Mouse (Mus musculus) liver, embryonic 14.5 days (tissue): ENCODE data around the gene Hsf4. TPM values are rescaled to one million over a fixed set of nuclear protein-coding genes. Genes with fewer than 3 reads are reported as not detected.

Source experiments
- ATAC-seq: fragments of 200-750 bp; cut with Nextera tagmentation; 2 replicates; pipeline ENCODE4 v1.8.0; 2017; ENCODE audit warnings: moderate number of reproducible peaks, mild to moderate bottlenecking, moderate library complexity; ENCODE audit not compliant: insufficient read depth
- DNase-seq, 3 experiments: peaks; one replicate each; pipeline ENCODE4 v3.0.0-alpha.2; 2012 to 2013; ENCODE audit warnings: low read depth in 3 of 3, low spot score in 3 of 3
- H3K27ac ChIP-seq: fragments of 300-500 bp; sonication (generic); 2 replicates; pipeline ENCODE4 v1.5.1; 2014; ENCODE audit warnings: moderate library complexity, mild to moderate bottlenecking, control low read depth, inconsistent platforms
- H3K27me3 ChIP-seq: fragments of 300-500 bp; sonication (generic); 2 replicates; pipeline ENCODE4 v1.6.1; 2014; ENCODE audit warnings: mild to moderate bottlenecking, low read length, moderate library complexity; ENCODE audit not compliant: control insufficient read depth, insufficient read depth
- H3K36me3 ChIP-seq: fragments of 300-500 bp; sonication (generic); replicated peaks from 2 replicates; pipeline ENCODE4 v1.6.1; 2014; ENCODE audit warnings: low read depth; ENCODE audit not compliant: control insufficient read depth, insufficient read depth
- H3K4me1 ChIP-seq, 2 experiments: fragments of 200-500 bp in 1 of 2; fragments of 300-500 bp in 1 of 2; sonication (generic) in 1 of 2; replicated peaks; 2 replicates each; pipeline ENCODE4 v1.6.1; 2012 to 2014; ENCODE audit warnings: antibody characterized with exemption in 1 of 2, inconsistent platforms in 1 of 2, low read length in 1 of 2; ENCODE audit not compliant: control insufficient read depth in 2 of 2, insufficient read depth in 2 of 2
- H3K4me2 ChIP-seq: fragments of 300-500 bp; sonication (generic); 2 replicates; pipeline ENCODE4 v1.6.1; 2014; ENCODE audit warnings: low read depth, mild to moderate bottlenecking, control low read depth, moderate library complexity
- H3K4me3 ChIP-seq, 2 experiments: fragments of 200-500 bp in 1 of 2; fragments of 300-500 bp in 1 of 2; sonication (generic) in 1 of 2; 2 replicates each; pipeline ENCODE4 v1.5.1; 2012 to 2014; ENCODE audit warnings: low read depth in 2 of 2, low read length in 2 of 2, mild to moderate bottlenecking in 2 of 2, control low read depth in 1 of 2, inconsistent platforms in 1 of 2, moderate library complexity in 1 of 2; ENCODE audit not compliant: insufficient read depth in 1 of 2
- H3K9ac ChIP-seq: fragments of 300-500 bp; sonication (generic); replicated peaks from 2 replicates; pipeline ENCODE4 v1.6.1; 2014; ENCODE audit warnings: mild to moderate bottlenecking, control low read depth, moderate library complexity
- H3K9me3 ChIP-seq: fragments of 300-500 bp; sonication (generic); 2 replicates; pipeline ENCODE4 v1.6.1; 2016; ENCODE audit warnings: low read length, mixed read lengths; ENCODE audit not compliant: control insufficient read depth
- CTCF ChIP-seq: IDR thresholded peaks from 2 replicates; pipeline ENCODE4 v1.5.1; 2016; ENCODE audit warnings: antibody characterized with exemption, low read depth, control low read depth
- EP300 ChIP-seq: IDR thresholded peaks from 2 replicates; pipeline ENCODE4 v1.6.1; 2016; ENCODE audit warnings: antibody characterized with exemption, low read depth
- WGBS: fragments of 180-500 bp; shearing (Covaris S2); extraction: QIAGEN DNeasy Blood & Tissue Kit; methylation state at CpG from one replicate; pipeline ENCODE4 v1.1.7; 2014; ENCODE audit not compliant: insufficient replicate concordance; 5-methylcytosine and 5-hydroxymethylcytosine counted together
- polyA plus RNA-seq, 2 experiments: library from polyadenylated mRNA; depleted of rRNA in 1 of 2; stranded (reverse) in 1 of 2; unstranded in 1 of 2; fragments of >200 nt; fragmentation: Nextera tagmentation in 1 of 2; extraction: Ambion mirVana in 1 of 2; gene quantifications; 2 replicates each; pipeline versions ENCODE4 v1.2.1 to v1.2.3; 2012 to 2014

Hsf4 gene
- polyA plus RNA-seq, 2 experiments = 0.03 to 0.08 TPM

DNA sequence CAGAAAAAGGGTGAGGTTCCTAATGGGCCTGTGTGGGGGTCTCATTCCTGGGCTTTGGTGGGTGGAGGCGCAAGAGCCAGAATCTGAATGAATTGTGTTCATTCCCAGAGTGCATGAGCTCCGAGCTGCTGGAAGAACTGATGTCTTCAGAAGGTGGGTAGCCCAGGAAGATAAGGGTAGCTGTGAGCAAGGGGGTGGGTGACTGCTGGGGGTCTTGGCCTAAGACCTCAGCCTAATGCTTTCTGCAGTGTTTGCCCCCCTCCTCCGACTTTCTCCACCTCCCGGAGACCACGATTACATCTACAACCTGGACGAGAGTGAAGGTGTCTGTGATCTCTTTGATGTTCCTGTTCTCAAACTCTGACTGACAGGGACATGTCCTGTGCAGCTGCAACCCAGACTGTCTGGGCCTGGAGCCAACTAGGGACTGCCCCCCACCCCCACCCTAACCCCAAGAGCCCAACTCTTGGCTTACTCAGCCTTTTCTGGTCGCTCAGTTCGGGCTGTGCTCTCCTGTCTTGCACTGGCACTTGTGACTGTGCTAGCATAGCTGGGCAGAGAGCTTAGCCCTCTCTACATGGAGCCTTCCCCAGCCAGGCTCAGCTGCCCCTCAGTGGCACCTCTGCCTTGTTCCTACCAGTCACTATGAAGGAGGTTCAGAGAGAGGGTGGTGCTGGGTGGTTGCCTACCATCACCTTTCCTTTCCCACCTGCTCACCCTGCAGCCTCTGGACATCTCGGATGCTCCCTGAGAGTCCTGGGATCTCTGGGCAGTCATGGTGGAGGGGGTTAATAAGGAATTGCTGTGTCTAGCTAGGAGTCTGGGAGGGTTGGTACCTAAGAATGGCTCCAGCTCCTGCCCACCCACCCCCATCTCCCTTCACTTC lies 35.0 kb downstream of the Hsf4 start:
- Histone ChIP-seq H3K36me3 (peaks cover 82% of the 10 kb centered on the region), H3K9ac (no peak overlapping the region), H3K27ac (peak overlapping the region; percentile 38; the same call in 1 of the 2 replicates), H3K4me2 (peak overlapping the region; percentile 52), H3K27me3 (no peaks in the 10 kb centered on the region), H3K4me3 (no peak overlapping the region), H3K9me3 (no peaks in the 10 kb centered on the region), H3K4me1 (peaks cover 33 to 55% of the 10 kb centered on the region in 2 experiments)
- 68% methylated on average over 9 of the region's 9 CpGs for WGBS
- TF ChIP-seq CTCF = no peak
- TF ChIP-seq EP300 = 0 out of 2 replicates have a peak, but pooled peaks have one; percentile 5
- DNase-seq (no peak), ATAC-seq (no peak)

DNA sequence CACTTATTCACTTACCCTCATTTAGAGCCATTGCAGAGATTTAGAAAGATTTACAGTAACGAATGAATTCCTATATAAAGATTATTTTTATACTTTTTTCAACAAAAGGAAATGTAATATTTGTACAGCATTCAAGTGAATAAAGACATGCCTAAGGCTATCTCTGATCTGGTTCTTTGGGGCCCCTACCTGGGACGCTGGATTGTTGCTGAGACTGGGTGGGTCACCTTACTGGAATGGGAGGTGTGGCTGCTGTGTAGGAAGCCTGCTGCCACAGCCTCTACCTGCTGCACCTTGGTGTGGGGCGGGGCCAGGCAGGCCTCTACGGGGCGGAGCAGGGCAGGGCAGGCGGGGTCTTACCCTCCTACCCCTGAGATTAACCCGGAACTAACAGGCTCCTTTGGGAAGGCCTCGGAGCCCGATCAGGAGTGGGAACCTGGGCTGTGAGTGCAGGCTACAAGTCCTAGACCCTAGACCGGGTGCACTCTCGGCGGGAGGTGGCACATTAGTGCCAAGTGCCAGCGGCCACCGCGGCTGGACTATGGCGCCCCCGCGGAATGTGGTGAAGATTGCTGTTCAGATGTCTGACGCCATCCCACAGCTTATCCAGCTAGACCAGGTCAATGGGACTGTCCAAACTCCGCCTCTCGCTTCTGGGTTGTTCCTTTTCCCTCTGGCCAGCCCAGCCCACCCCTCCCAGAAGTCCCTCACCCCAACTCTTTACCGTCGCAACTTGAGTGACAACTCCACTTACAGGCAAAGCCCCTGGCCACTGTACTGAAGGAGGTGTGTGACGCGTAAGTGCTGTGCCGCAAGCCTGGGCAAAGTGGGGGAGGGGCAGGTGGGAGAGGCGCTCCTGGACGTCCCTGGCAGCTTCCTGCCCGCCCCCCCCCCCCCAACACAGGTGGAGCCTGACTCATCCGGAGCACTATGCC lies 35.9 kb downstream of the Hsf4 start, which contains the start of gene Elmo3:
TSS of gene Elmo3 (plus strand) at position 391 of the 935 bp plus-strand sequence.
- peak within 1 kb of the TSS; percentile 52 for H3K4me2 ChIP-seq
- peaks cover 80% of the 10 kb centered on the region for H3K36me3 ChIP-seq
- 0 out of 2 replicates have a peak within 1 kb of the TSS, but pooled peaks have one; percentile 13 for H3K9ac ChIP-seq
- DNase-seq = no peak
- peak; percentile 70 for ATAC-seq
- H3K4me1 ChIP-seq = peaks cover 27 to 48% of the 10 kb centered on the region in 2 experiments
- H3K27me3 ChIP-seq = no peaks in the 10 kb centered on the region
- TF ChIP-seq CTCF = peak; percentile 37; the same call in 1 of the 2 replicates
- TF ChIP-seq EP300 = no peak; the same call in 1 of the 2 replicates
- H3K9me3 ChIP-seq = no peaks in the 10 kb centered on the region
- peak within 1 kb of the TSS; percentile 42 for H3K27ac ChIP-seq
- 12% methylated on average over 28 of the region's 30 CpGs for WGBS
- H3K4me3 ChIP-seq = peak within 1 kb of the TSS; percentile 39 to 41

GRCm38 (mm10) chr8:105306146-105306691 lies 36.6 kb downstream of the Hsf4 start:
- peaks cover 75% of the 10 kb centered on the region for H3K36me3 ChIP-seq

GRCm38 (mm10) chr8:105307670-105308069 lies 38.1 kb downstream of the Hsf4 start:
- Histone ChIP-seq H3K27me3 (no peaks in the 10 kb centered on the region), H3K9me3 (no peaks in the 10 kb centered on the region), H3K27ac (no peak overlapping the region), H3K9ac (no peak overlapping the region), H3K4me2 (no peak overlapping the region), H3K4me3 (no peak overlapping the region), H3K36me3 (peaks cover 71% of the 10 kb centered on the region), H3K4me1 (peaks cover 20 to 40% of the 10 kb centered on the region in 2 experiments)
- TF ChIP-seq CTCF (no peak), EP300 (no peak)
- no peak for DNase-seq
- 91% methylated on average over 13 of the region's 13 CpGs for WGBS
- ATAC-seq = no peak

More at GRCm38 (mm10) chr8:105306146-105306691, 36.6 kb downstream of the Hsf4 start:
- DNase-seq = no peak
- Histone ChIP-seq H3K27me3 (no peaks in the 10 kb centered on the region), H3K9me3 (no peaks in the 10 kb centered on the region), H3K4me2 (peak overlapping the region; percentile 52), H3K27ac (peak overlapping the region; percentile 35), H3K9ac (no peak overlapping the region), H3K4me1 (peaks cover 20 to 41% of the 10 kb centered on the region in 2 experiments), H3K4me3 (peak overlapping the region in 1 of 2 experiments; percentile 39; a peak in 1 of 4 replicates)
- WGBS = 67% methylated on average over 5 of the region's 5 CpGs
- TF ChIP-seq CTCF (peak; percentile 13; the same call in 1 of the 2 replicates), EP300 (no peak)
- ATAC-seq = no peak
